Mouse (Mus musculus) neural tube, embryonic 14.5 days (tissue): ENCODE measurements at regions not wholly inside any gene's neighbourhood (a gene's known extent, or its start where the extent isn't known, plus 50 kb on each side); places are given as distances from the start of the nearest gene placed in this dataset.

Experiments
- ATAC-seq: fragments of 200-750 bp; cut with Nextera tagmentation; 2 replicates; pipeline ENCODE4 v1.8.0; 2017; ENCODE audit warnings: low read depth, mild to moderate bottlenecking, moderate TSS enrichment, moderate library complexity
- H3K27ac ChIP-seq: fragments of 300-500 bp; sonication (generic); 2 replicates; pipeline ENCODE4 v1.5.1; 2014; ENCODE audit warnings: low read depth, mild to moderate bottlenecking, control low read depth, low read length, moderate library complexity, mixed read lengths
- H3K27me3 ChIP-seq: fragments of 300-500 bp; sonication (generic); 2 replicates; pipeline ENCODE4 v1.6.1; 2014; ENCODE audit warnings: low read length; ENCODE audit not compliant: control insufficient read depth, insufficient read depth
- H3K36me3 ChIP-seq: fragments of 300-500 bp; sonication (generic); 2 replicates; pipeline ENCODE4 v1.6.1; 2014; ENCODE audit warnings: low read length, mixed read lengths; ENCODE audit not compliant: control insufficient read depth, insufficient read depth
- H3K4me1 ChIP-seq: fragments of 300-500 bp; sonication (generic); 2 replicates; pipeline ENCODE4 v1.6.1; 2014; ENCODE audit warnings: low read length; ENCODE audit not compliant: control insufficient read depth, insufficient read depth
- H3K4me2 ChIP-seq: fragments of 300-500 bp; sonication (generic); 2 replicates; pipeline ENCODE4 v1.6.1; 2014; ENCODE audit warnings: mild to moderate bottlenecking, low read depth, low read length, control low read depth
- H3K4me3 ChIP-seq: fragments of 300-500 bp; sonication (generic); 2 replicates; pipeline ENCODE4 v1.5.1; 2014; ENCODE audit warnings: low read depth, low read length, control low read depth, mixed read lengths
- H3K9ac ChIP-seq: fragments of 300-500 bp; sonication (generic); replicated peaks from 2 replicates; pipeline ENCODE4 v1.6.1; 2014; ENCODE audit warnings: low read depth, mild to moderate bottlenecking, control low read depth, low read length, mixed read lengths
- H3K9me3 ChIP-seq: fragments of 300-500 bp; sonication (generic); 2 replicates; pipeline ENCODE4 v1.6.1; 2016; ENCODE audit warnings: low read length; ENCODE audit not compliant: control insufficient read depth
- WGBS: fragments of 180-500 bp; shearing (Covaris S2); extraction: QIAGEN DNeasy Blood & Tissue Kit; methylation state at CpG from one replicate; pipeline ENCODE4 v1.1.7; 2014; 5-methylcytosine and 5-hydroxymethylcytosine counted together

- no peak for ATAC-seq
- WGBS = 73% methylated on average over 7 of the region's 7 CpGs
- no peak overlapping the region for H3K9ac ChIP-seq
- no peak overlapping the region for H3K4me3 ChIP-seq
- H3K27ac ChIP-seq = no peak overlapping the region
- no peaks in the 10 kb centered on the region for H3K4me1 ChIP-seq
- H3K27me3 ChIP-seq = no peaks in the 10 kb centered on the region
- H3K4me2 ChIP-seq = no peak overlapping the region
- H3K9me3 ChIP-seq = no peaks in the 10 kb centered on the region
- H3K36me3 ChIP-seq = no peaks in the 10 kb centered on the region
These were observed 411.0 kb downstream of the Ofcc1 start for GRCm38 (mm10) chr13:39950203-39950602.

GRCm38 (mm10) chr13:39935216-39935615, 426.0 kb downstream of the Ofcc1 start:
- no peak for ATAC-seq
- H3K36me3 ChIP-seq = no peaks in the 10 kb centered on the region
- WGBS = 56% methylated on average over 2 of the region's 2 CpGs
- H3K27ac ChIP-seq = no peak overlapping the region
- no peaks in the 10 kb centered on the region for H3K4me1 ChIP-seq
- no peak overlapping the region for H3K4me2 ChIP-seq
- no peak overlapping the region for H3K9ac ChIP-seq
- no peak overlapping the region for H3K4me3 ChIP-seq
- no peaks in the 10 kb centered on the region for H3K9me3 ChIP-seq
- H3K27me3 ChIP-seq = no peaks in the 10 kb centered on the region

GRCm38 (mm10) chr13:39931487-39931886, 429.8 kb downstream of the Ofcc1 start:
- Histone ChIP-seq H3K4me2 (no peak overlapping the region), H3K4me3 (no peak overlapping the region), H3K27me3 (no peaks in the 10 kb centered on the region), H3K4me1 (no peaks in the 10 kb centered on the region), H3K9me3 (no peaks in the 10 kb centered on the region), H3K9ac (no peak overlapping the region), H3K27ac (no peak overlapping the region), H3K36me3 (no peaks in the 10 kb centered on the region)
- 62% methylated on average over 3 of the region's 3 CpGs for WGBS
- ATAC-seq = no peak

- WGBS = 89% methylated on average over 7 of the region's 7 CpGs
- no peak overlapping the region for H3K4me3 ChIP-seq
- H3K27ac ChIP-seq = no peak overlapping the region
- H3K27me3 ChIP-seq = no peaks in the 10 kb centered on the region
- no peaks in the 10 kb centered on the region for H3K4me1 ChIP-seq
- H3K4me2 ChIP-seq = no peak overlapping the region
- no peaks in the 10 kb centered on the region for H3K36me3 ChIP-seq
- H3K9ac ChIP-seq = no peak overlapping the region
- H3K9me3 ChIP-seq = no peaks in the 10 kb centered on the region
- no peak for ATAC-seq
These were observed 432.7 kb downstream of the Ofcc1 start for GRCm38 (mm10) chr13:39928573-39928972.

- ATAC-seq = no peak
These were observed 436.9 kb downstream of the Ofcc1 start for GRCm38 (mm10) chr13:39924366-39924765.

GRCm38 (mm10) chr13:39923113-39923512, 438.1 kb downstream of the Ofcc1 start:
- no peak overlapping the region for H3K9ac ChIP-seq
- no peak overlapping the region for H3K27ac ChIP-seq
- no peak overlapping the region for H3K4me2 ChIP-seq
- no peaks in the 10 kb centered on the region for H3K9me3 ChIP-seq
- no peak overlapping the region for H3K4me3 ChIP-seq
- no peaks in the 10 kb centered on the region for H3K27me3 ChIP-seq
- WGBS = 71% methylated on average over 9 of the region's 9 CpGs
- peak; percentile 44; the same call in 1 of the 2 replicates for ATAC-seq
- no peaks in the 10 kb centered on the region for H3K36me3 ChIP-seq
- no peaks in the 10 kb centered on the region for H3K4me1 ChIP-seq

More at GRCm38 (mm10) chr13:39924366-39924765, 436.9 kb downstream of the Ofcc1 start:
- H3K9ac ChIP-seq = no peak overlapping the region
- H3K36me3 ChIP-seq = no peaks in the 10 kb centered on the region
- H3K4me3 ChIP-seq = no peak overlapping the region
- H3K27me3 ChIP-seq = no peaks in the 10 kb centered on the region
- no peaks in the 10 kb centered on the region for H3K4me1 ChIP-seq
- H3K4me2 ChIP-seq = no peak overlapping the region
- WGBS = 92% methylated on average over 4 of the region's 4 CpGs
- no peaks in the 10 kb centered on the region for H3K9me3 ChIP-seq
- no peak overlapping the region for H3K27ac ChIP-seq

- H3K27ac ChIP-seq = no peak overlapping the region
- 29% methylated on average over 10 of the region's 10 CpGs for WGBS
- H3K9me3 ChIP-seq = no peaks in the 10 kb centered on the region
- H3K4me2 ChIP-seq = no peak overlapping the region
- no peaks in the 10 kb centered on the region for H3K27me3 ChIP-seq
- no peak overlapping the region for H3K4me3 ChIP-seq
- H3K36me3 ChIP-seq = no peaks in the 10 kb centered on the region
- H3K4me1 ChIP-seq = 0 out of 2 replicates have a peak, but pooled peaks cover 5% of the 10 kb centered on the region
- no peak overlapping the region for H3K9ac ChIP-seq
- no peak for ATAC-seq
These were observed 453.5 kb downstream of the Ofcc1 start for GRCm38 (mm10) chr13:39907720-39908119.

GRCm38 (mm10) chr13:39904264-39904663, 457.0 kb downstream of the Ofcc1 start:
- no peaks in the 10 kb centered on the region for H3K27me3 ChIP-seq
- ATAC-seq = no peak
- no peaks in the 10 kb centered on the region for H3K9me3 ChIP-seq
- WGBS = 22% methylated on average over 8 of the region's 8 CpGs
- no peak overlapping the region for H3K4me2 ChIP-seq
- H3K36me3 ChIP-seq = no peaks in the 10 kb centered on the region
- H3K9ac ChIP-seq = no peak overlapping the region
- 0 out of 2 replicates have a peak, but pooled peaks cover 5% of the 10 kb centered on the region for H3K4me1 ChIP-seq
- no peak overlapping the region for H3K4me3 ChIP-seq
- H3K27ac ChIP-seq = no peak overlapping the region

GRCm38 (mm10) chr13:39903319-39903718, 457.9 kb downstream of the Ofcc1 start:
- Histone ChIP-seq H3K9ac (no peak overlapping the region), H3K4me3 (no peak overlapping the region), H3K36me3 (no peaks in the 10 kb centered on the region), H3K27me3 (no peaks in the 10 kb centered on the region), H3K4me1 (0 out of 2 replicates have a peak, but pooled peaks cover 5% of the 10 kb centered on the region), H3K9me3 (no peaks in the 10 kb centered on the region), H3K27ac (no peak overlapping the region), H3K4me2 (no peak overlapping the region)
- ATAC-seq = no peak
- WGBS = 53% methylated on average over 3 of the region's 3 CpGs
